Mouse (Mus musculus) heart, adult 2 months (tissue): ENCODE measurements at regions not wholly inside any gene's neighbourhood (a gene's known extent, or its start where the extent isn't known, plus 50 kb on each side); places are given as distances from the start of the nearest gene placed in this dataset.

Source experiments
- CTCF ChIP-seq: fragments of 200-600 bp; IDR thresholded peaks from 2 replicates; pipeline ENCODE4 v1.8.1; 2022; ENCODE audit warnings: antibody characterized with exemption, mild to moderate bottlenecking, moderate library complexity
- EP300 ChIP-seq: fragments of 200-500 bp; IDR thresholded peaks from 2 replicates; pipeline ENCODE4 v1.6.1; 2011; ENCODE audit warnings: low read depth, low read length, control low read depth; ENCODE audit not compliant: insufficient read depth
- POLR2A ChIP-seq: fragments of 200-500 bp; IDR thresholded peaks from 2 replicates; pipeline ENCODE4 v1.6.1; 2011; ENCODE audit warnings: mild to moderate bottlenecking, low read depth, low read length, control low read depth; ENCODE audit not compliant: insufficient read depth

DNA sequence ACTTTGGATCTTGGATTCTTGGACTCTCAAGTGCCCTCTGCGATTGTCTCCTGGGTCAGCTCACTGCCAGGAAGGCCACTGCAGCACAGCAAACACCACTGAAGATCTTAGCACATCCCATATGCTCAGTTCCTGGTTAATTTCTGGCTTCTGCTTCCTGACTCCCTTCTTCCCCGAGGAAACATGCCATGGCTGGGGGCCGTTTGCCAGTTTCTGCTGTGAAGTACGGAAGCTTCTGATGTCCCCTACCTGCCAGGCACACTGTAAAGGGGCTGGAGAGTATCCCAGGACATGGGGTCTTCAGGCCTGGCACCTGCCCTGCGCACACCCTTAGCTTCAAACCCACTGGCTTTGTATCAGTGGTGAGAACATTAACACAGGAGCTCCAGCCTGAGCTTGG lies 205.3 kb downstream of the Matn1 start:
- TF ChIP-seq CTCF (no peak), EP300 (no peak), POLR2A (no peak)
